Mouse (Mus musculus): ENCODE results near the gene Syce3. TPM values are rescaled to one million over a fixed set of nuclear protein-coding genes. Genes with fewer than 3 reads are reported as not detected.
A peak's percentile ranks its signal among the peaks of the same experiment; 100 is the strongest.

Gene Syce3
- polyA plus RNA-seq, 1 experiment from 2014 or later = not detected

- Histone ChIP-seq H3K27me3 (ENCODE audit: control insufficient read depth, insufficient read depth, low read length) (peaks cover 28% of the 10 kb centered on the region), H3K4me3 (ENCODE audit: low read depth, low read length) (peak within 1 kb of the TSS; percentile 35), H3K27ac (ENCODE audit: low read length) (no peak within 1 kb of the TSS), H3K9me3 (ENCODE audit: control insufficient read depth, low read depth, low read length) (no peaks in the 10 kb centered on the region), H3K4me1 (ENCODE audit: control insufficient read depth, insufficient read depth, low read length) (peaks cover 9% of the 10 kb centered on the region; the same call in 1 of the 2 replicates), H3K9ac (replicated peaks; ENCODE audit: low read depth, low read length) (no peak within 1 kb of the TSS), H3K4me2 (replicated peaks; ENCODE audit: low read depth, low read length) (peak within 1 kb of the TSS; percentile 49), H3K36me3 (ENCODE audit: control insufficient read depth, insufficient read depth, low read length) (no peaks in the 10 kb centered on the region)
- under 1% methylated on average over 33 of the region's 33 CpGs for WGBS
- no peak for ATAC-seq (ENCODE audit: insufficient number of reproducible peaks, insufficient read depth, low FRiP score, low read depth)
Observed at GRCm38 (mm10) chr15:89378831-89379401, 31.4 kb downstream of the Syce3 start, which contains the start of gene Odf3b. Odf3b (minus strand) TSS chr15:89379282.

- Histone ChIP-seq H3K27ac (ENCODE audit: low read length) (no peak overlapping the region), H3K4me3 (ENCODE audit: low read depth, low read length) (peak overlapping the region; percentile 35), H3K4me1 (ENCODE audit: control insufficient read depth, insufficient read depth, low read length) (peaks cover 9% of the 10 kb centered on the region; the same call in 1 of the 2 replicates), H3K9ac (replicated peaks; ENCODE audit: low read depth, low read length) (no peak overlapping the region), H3K27me3 (ENCODE audit: control insufficient read depth, insufficient read depth, low read length) (peaks cover 28% of the 10 kb centered on the region), H3K36me3 (ENCODE audit: control insufficient read depth, insufficient read depth, low read length) (no peaks in the 10 kb centered on the region), H3K4me2 (replicated peaks; ENCODE audit: low read depth, low read length) (peak overlapping the region; percentile 49), H3K9me3 (ENCODE audit: control insufficient read depth, low read depth, low read length) (no peaks in the 10 kb centered on the region)
- no peak for ATAC-seq (ENCODE audit: insufficient number of reproducible peaks, insufficient read depth, low FRiP score, low read depth)
- WGBS = 15% methylated on average over 46 of the region's 46 CpGs
Observed at GRCm38 (mm10) chr15:89377938-89378828, 32.1 kb downstream of the Syce3 start.

- ATAC-seq (ENCODE audit: insufficient number of reproducible peaks, insufficient read depth, low FRiP score, low read depth) = no peak
- no peaks in the 10 kb centered on the region for H3K36me3 ChIP-seq (ENCODE audit: control insufficient read depth, insufficient read depth, low read length)
- H3K4me3 ChIP-seq (ENCODE audit: low read depth, low read length) = no peak overlapping the region
- H3K27ac ChIP-seq (ENCODE audit: low read length) = no peak overlapping the region
- H3K9ac ChIP-seq (replicated peaks; ENCODE audit: low read depth, low read length) = no peak overlapping the region
- 4% methylated on average over 18 of the region's 18 CpGs for WGBS
- no peak overlapping the region for H3K4me2 ChIP-seq (replicated peaks; ENCODE audit: low read depth, low read length)
- H3K9me3 ChIP-seq (ENCODE audit: control insufficient read depth, low read depth, low read length) = no peaks in the 10 kb centered on the region
- peaks cover 28% of the 10 kb centered on the region for H3K27me3 ChIP-seq (ENCODE audit: control insufficient read depth, insufficient read depth, low read length)
- H3K4me1 ChIP-seq (ENCODE audit: control insufficient read depth, insufficient read depth, low read length) = peaks cover 13% of the 10 kb centered on the region; the same call in 1 of the 2 replicates
Observed at GRCm38 (mm10) chr15:89377362-89377761, 32.9 kb downstream of the Syce3 start.

- peaks cover 3% of the 10 kb centered on the region for H3K36me3 ChIP-seq (ENCODE audit: control insufficient read depth, insufficient read depth, low read length)
- no peak within 1 kb of the TSS for H3K4me3 ChIP-seq (ENCODE audit: low read depth, low read length)
- H3K4me1 ChIP-seq (ENCODE audit: control insufficient read depth, insufficient read depth, low read length) = peaks cover 13% of the 10 kb centered on the region; the same call in 1 of the 2 replicates
- no peak within 1 kb of the TSS for H3K9ac ChIP-seq (replicated peaks; ENCODE audit: low read depth, low read length)
- H3K27ac ChIP-seq (ENCODE audit: low read length) = no peak within 1 kb of the TSS
- ATAC-seq (ENCODE audit: insufficient number of reproducible peaks, insufficient read depth, low FRiP score, low read depth) = no peak
- peaks cover 28% of the 10 kb centered on the region for H3K27me3 ChIP-seq (ENCODE audit: control insufficient read depth, insufficient read depth, low read length)
- H3K4me2 ChIP-seq (replicated peaks; ENCODE audit: low read depth, low read length) = no peak within 1 kb of the TSS
- 20% methylated on average over 16 of the region's 16 CpGs for WGBS
- no peaks in the 10 kb centered on the region for H3K9me3 ChIP-seq (ENCODE audit: control insufficient read depth, low read depth, low read length)
Observed at GRCm38 (mm10) chr15:89376957-89377356, 33.3 kb downstream of the Syce3 start, which contains the start of gene Tymp. Tymp (minus strand) TSS chr15:89377039.

GRCm38 (mm10) chr15:89376040-89376439 lies 34.3 kb downstream of the Syce3 start:
- Histone ChIP-seq H3K4me1 (ENCODE audit: control insufficient read depth, insufficient read depth, low read length) (peaks cover 13% of the 10 kb centered on the region; the same call in 1 of the 2 replicates), H3K27ac (ENCODE audit: low read length) (no peak overlapping the region), H3K36me3 (ENCODE audit: control insufficient read depth, insufficient read depth, low read length) (peaks cover 12% of the 10 kb centered on the region), H3K4me2 (replicated peaks; ENCODE audit: low read depth, low read length) (no peak overlapping the region), H3K27me3 (ENCODE audit: control insufficient read depth, insufficient read depth, low read length) (peaks cover 28% of the 10 kb centered on the region), H3K9me3 (ENCODE audit: control insufficient read depth, low read depth, low read length) (no peaks in the 10 kb centered on the region), H3K4me3 (ENCODE audit: low read depth, low read length) (no peak overlapping the region), H3K9ac (replicated peaks; ENCODE audit: low read depth, low read length) (no peak overlapping the region)
- no peak for ATAC-seq (ENCODE audit: insufficient number of reproducible peaks, insufficient read depth, low FRiP score, low read depth)
- WGBS = 83% methylated on average over 7 of the region's 7 CpGs

- WGBS = 90% methylated on average over 17 of the region's 17 CpGs
- no peaks in the 10 kb centered on the region for H3K9me3 ChIP-seq (ENCODE audit: control insufficient read depth, low read depth, low read length)
- H3K4me1 ChIP-seq (ENCODE audit: control insufficient read depth, insufficient read depth, low read length) = peaks cover 13% of the 10 kb centered on the region; the same call in 1 of the 2 replicates
- ATAC-seq (ENCODE audit: insufficient number of reproducible peaks, insufficient read depth, low FRiP score, low read depth) = no peak
- no peak overlapping the region for H3K4me3 ChIP-seq (ENCODE audit: low read depth, low read length)
- H3K27ac ChIP-seq (ENCODE audit: low read length) = no peak overlapping the region
- H3K4me2 ChIP-seq (replicated peaks; ENCODE audit: low read depth, low read length) = no peak overlapping the region
- peaks cover 22% of the 10 kb centered on the region for H3K36me3 ChIP-seq (ENCODE audit: control insufficient read depth, insufficient read depth, low read length)
- H3K9ac ChIP-seq (replicated peaks; ENCODE audit: low read depth, low read length) = no peak overlapping the region
- peaks cover 28% of the 10 kb centered on the region for H3K27me3 ChIP-seq (ENCODE audit: control insufficient read depth, insufficient read depth, low read length)
Observed at GRCm38 (mm10) chr15:89374801-89375534, 35.3 kb downstream of the Syce3 start.

GRCm38 (mm10) chr15:89374340-89374739 lies 36.0 kb downstream of the Syce3 start:
- Histone ChIP-seq H3K4me3 (ENCODE audit: low read depth, low read length) (peak overlapping the region; percentile 58), H3K27ac (ENCODE audit: low read length) (peak overlapping the region; percentile 83; the same call in 1 of the 2 replicates), H3K4me2 (replicated peaks; ENCODE audit: low read depth, low read length) (peak overlapping the region; percentile 68), H3K9ac (replicated peaks; ENCODE audit: low read depth, low read length) (peak overlapping the region; percentile 52; the same call in 1 of the 2 replicates), H3K27me3 (ENCODE audit: control insufficient read depth, insufficient read depth, low read length) (peaks cover 24% of the 10 kb centered on the region), H3K9me3 (ENCODE audit: control insufficient read depth, low read depth, low read length) (no peaks in the 10 kb centered on the region), H3K4me1 (ENCODE audit: control insufficient read depth, insufficient read depth, low read length) (peaks cover 13% of the 10 kb centered on the region; the same call in 1 of the 2 replicates), H3K36me3 (ENCODE audit: control insufficient read depth, insufficient read depth, low read length) (peaks cover 28% of the 10 kb centered on the region)
- ATAC-seq (ENCODE audit: insufficient number of reproducible peaks, insufficient read depth, low FRiP score, low read depth) = no peak
- 45% methylated on average over 9 of the region's 9 CpGs for WGBS

GRCm38 (mm10) chr15:89373762-89374248 lies 36.5 kb downstream of the Syce3 start, which contains the start of gene Sco2:
Sco2 (minus strand) TSS chr15:89373846.
- H3K36me3 ChIP-seq (ENCODE audit: control insufficient read depth, insufficient read depth, low read length) = peaks cover 33% of the 10 kb centered on the region
- WGBS = under 1% methylated on average over 42 of the region's 42 CpGs
- peak within 1 kb of the TSS; percentile 58 for H3K4me3 ChIP-seq (ENCODE audit: low read depth, low read length)
- peak; percentile 73 for ATAC-seq (ENCODE audit: insufficient number of reproducible peaks, insufficient read depth, low FRiP score, low read depth)
- H3K4me1 ChIP-seq (ENCODE audit: control insufficient read depth, insufficient read depth, low read length) = peaks cover 8% of the 10 kb centered on the region; the same call in 1 of the 2 replicates
- peak within 1 kb of the TSS; percentile 52 for H3K9ac ChIP-seq (replicated peaks; ENCODE audit: low read depth, low read length)
- no peaks in the 10 kb centered on the region for H3K9me3 ChIP-seq (ENCODE audit: control insufficient read depth, low read depth, low read length)
- peak within 1 kb of the TSS; percentile 68 for H3K4me2 ChIP-seq (replicated peaks; ENCODE audit: low read depth, low read length)
- H3K27ac ChIP-seq (ENCODE audit: low read length) = peak within 1 kb of the TSS; percentile 83
- H3K27me3 ChIP-seq (ENCODE audit: control insufficient read depth, insufficient read depth, low read length) = peaks cover 19% of the 10 kb centered on the region
